Mouse (Mus musculus): ENCODE data around the gene Mrps6.

DNA sequence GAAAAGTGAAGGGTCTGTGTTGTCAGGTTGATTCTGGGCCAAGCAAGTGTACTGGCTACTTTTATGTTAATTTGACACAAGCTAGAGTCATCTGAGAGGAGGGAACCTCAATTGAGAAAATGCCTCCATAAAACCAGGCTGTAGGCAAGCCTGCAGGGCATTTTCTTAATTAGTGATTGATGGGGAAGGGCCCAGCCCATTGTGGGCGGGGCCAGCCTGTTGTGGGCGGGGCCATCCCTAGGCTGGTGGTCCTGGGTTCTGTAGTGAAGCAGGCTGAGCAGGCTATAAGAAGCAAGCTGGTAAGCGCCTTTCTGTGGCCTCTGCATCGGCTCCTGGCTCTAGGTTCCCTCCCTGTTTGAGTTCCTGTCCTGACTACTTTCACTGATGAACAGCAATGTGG is 69.2 kb downstream of the Mrps6 start:
- TF ChIP-seq POLR2A (IDR thresholded peaks at IDR 0.05; ENCODE audit: low read depth, low read length) (no peak), CTCF (IDR thresholded peaks at IDR 0.05; ENCODE audit: borderline replicate concordance, insufficient read depth, low read length) (no peak)

All from embryonic fibroblast, embryonic 13.5 days (primary cell).